Mouse (Mus musculus): ENCODE data around the gene Chat.
"Not testable (repeated sequence)": the region's sequence is repeated elsewhere in the genome, so short reads cannot be mapped to it uniquely, and the experiment has no call there.

Gene Chat

DNA sequence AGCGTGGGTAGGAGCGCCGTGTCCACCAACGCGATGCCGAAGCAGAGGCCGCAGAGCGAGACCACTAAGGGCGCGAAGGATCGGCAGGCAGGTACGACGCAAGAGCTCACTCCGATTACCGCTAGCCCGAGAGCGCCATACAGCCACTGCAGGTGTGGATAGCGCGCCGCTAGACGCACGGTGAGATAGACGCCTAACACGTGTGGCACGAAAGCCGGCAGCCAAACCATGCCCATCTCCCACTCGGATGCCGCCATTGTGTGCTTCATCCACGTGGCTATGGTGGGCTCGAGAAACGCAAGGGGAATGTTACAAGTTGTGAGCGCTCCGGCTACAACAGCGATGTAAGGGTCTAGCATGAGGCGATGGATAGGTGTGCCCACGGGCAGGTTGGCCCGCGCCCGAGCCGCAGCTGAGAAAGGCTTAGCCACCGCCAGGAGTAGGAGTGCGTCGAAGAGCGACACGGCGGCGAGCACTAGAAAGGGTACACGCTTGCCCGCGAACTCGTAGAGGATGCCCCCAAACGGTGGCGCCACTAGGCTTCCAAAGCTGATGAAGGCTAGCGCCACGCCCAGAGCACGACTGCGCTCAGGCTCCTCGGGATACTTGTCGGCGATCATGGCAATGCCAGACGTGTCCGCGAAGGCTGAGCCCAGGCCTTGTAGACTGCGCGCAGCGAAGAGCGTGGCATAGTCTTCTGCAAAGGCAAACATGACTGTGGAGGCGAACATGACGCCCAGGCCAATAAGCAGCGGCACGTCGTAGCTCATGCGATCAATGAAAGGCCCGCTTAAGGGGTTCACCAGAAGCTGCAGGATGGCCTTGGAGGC lies 2.4 kb downstream of the Chat start:
- ATAC-seq (ENCODE audit: insufficient number of reproducible peaks, low FRiP score, low TSS enrichment): no peak

DNA sequence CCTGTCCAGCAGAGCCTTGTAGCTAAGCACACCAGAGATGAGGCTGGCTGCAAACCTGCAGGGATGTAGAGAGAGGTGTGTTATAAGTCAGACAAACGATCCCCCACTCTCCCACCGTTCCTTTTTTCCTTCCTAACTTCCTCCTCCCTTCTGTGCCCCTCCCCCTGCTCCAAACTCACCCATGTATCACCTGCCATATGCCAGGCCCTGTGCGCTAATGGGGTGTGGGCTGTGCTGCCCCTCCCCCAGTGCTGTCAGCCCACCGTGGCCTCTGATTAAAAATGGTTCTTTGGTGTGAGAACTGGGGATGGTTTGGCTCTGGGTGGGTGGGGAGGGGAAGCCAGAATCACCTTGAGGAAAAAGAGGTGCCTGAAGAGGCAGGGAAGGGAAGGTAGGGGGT lies 13.2 kb downstream of the Chat start:
- no peak for ATAC-seq (ENCODE audit: insufficient number of reproducible peaks, low FRiP score, low TSS enrichment)

- no peak for ATAC-seq (ENCODE audit: insufficient number of reproducible peaks, low FRiP score, low TSS enrichment)
Observed at GRCm38 (mm10) chr14:32446989-32447388, 18.8 kb downstream of the Chat start.

GRCm38 (mm10) chr14:32443446-32443845 lies 22.3 kb downstream of the Chat start:
- no peak for ATAC-seq (ENCODE audit: insufficient number of reproducible peaks, low FRiP score, low TSS enrichment)

DNA sequence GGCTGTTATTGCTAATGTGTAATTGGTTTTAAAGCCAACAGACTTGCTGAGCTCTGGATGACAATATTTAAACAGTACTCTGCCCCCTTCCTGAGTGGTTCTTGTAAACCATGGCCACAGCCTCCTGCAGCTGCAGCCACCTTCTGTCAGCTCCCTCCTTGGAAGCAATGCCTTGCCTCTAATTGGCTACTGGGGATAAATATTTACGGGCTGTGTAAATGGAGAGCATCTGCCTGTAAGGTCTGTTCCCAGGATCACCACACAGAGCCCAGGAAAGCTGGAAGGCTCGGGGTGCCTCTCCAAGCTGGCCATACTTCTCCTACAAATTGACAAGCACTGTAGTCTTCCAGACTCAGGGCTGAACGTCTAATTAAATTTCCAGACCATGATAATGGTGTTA lies 26.0 kb downstream of the Chat start:
- no peak for ATAC-seq (ENCODE audit: insufficient number of reproducible peaks, low FRiP score, low TSS enrichment)

GRCm38 (mm10) chr14:32439316-32439715 lies 26.5 kb downstream of the Chat start:
- ATAC-seq (ENCODE audit: insufficient number of reproducible peaks, low FRiP score, low TSS enrichment): no peak

DNA sequence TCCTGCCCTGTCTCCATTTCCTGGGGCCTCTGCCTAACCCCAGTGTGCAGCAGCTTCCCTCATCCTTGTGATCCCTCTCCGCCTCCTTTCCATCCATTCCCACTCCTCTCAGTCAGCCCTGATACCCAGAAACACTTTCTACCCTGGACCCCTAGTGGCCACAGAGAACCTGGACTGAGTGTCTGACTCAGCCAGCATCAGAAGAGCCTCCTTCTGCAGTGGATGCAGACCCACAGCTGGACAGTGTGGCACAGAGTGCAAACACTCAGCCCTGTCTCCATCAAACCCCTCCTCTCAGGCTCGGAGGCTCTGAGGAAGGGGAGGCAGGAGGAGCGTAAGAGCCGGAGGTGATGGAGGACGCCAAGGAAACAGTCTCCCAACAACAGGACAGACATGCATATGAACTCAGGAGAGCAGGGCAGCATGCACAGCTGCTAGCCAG lies 28.4 kb downstream of the Chat start:
- no peak for ATAC-seq (ENCODE audit: insufficient number of reproducible peaks, low FRiP score, low TSS enrichment)

- no peak for ATAC-seq (ENCODE audit: insufficient number of reproducible peaks, low FRiP score, low TSS enrichment)
Observed at GRCm38 (mm10) chr14:32429030-32429602, 36.7 kb downstream of the Chat start.

DNA sequence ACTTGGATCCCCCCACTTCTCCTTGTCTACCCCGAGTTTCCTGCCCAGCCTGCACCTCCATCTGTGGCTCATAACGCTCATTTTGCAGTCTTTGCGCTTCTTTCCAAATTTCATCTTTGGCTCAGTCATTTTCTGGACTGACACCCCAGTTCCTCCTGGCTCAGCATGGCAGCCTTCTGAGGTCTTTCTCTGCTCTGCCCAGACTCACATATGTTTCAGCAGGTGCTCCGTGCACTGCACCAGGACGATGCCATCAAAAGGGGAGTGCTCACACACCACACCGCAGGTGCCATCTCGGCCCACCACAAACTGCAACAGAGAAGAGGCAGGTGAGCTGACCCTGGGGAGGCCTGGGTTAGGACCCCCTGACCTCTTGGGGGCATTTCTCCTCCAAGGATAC lies 41.8 kb downstream of the Chat start:
- peak; percentile 65; the same call in 1 of the 2 replicates for ATAC-seq (ENCODE audit: insufficient number of reproducible peaks, low FRiP score, low TSS enrichment)

DNA sequence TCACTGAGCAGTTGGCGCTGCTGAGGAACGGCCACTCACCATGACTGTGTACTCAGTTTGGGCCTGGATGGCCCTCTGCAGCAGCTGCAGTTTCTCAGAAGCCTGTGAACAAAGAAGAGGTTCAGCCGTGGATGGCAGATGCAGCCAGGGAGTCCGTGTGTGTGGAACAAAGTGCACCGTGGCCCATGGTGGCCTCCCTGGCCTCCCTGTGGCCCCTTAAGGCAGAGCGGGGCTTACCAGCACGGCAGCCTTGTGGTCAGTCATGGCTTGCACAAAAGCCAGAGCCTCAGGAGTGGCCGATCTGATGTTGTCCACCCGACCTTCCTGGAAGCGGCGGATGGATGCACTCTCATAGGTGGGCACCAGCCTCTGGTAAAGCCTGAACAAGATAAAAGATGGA lies 47.0 kb downstream of the Chat start:
- no peak for ATAC-seq (ENCODE audit: insufficient number of reproducible peaks, low FRiP score, low TSS enrichment)

- no peak for ATAC-seq (ENCODE audit: insufficient number of reproducible peaks, low FRiP score, low TSS enrichment)
Observed at GRCm38 (mm10) chr14:32412075-32412474, 53.7 kb downstream of the Chat start.

DNA sequence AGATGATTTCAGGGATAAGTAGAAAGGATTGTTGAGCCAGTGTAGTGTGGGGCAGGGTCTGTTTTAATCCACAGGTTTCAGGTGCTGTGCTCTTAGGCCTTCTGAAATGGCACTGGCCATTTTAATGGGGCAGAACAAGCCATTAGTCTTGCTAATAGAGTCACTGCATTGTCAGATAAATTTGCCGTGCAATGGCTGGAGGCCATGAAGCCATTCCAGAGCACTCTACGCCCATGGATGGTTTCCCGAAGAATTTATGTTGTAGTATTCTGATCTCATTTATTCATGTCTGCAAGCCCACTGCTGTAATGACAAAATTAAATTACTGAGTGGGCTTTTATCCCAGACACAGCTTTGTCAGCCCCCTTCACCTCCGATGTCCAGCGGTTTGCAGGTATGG lies 55.7 kb downstream of the Chat start:
- ATAC-seq (ENCODE audit: insufficient number of reproducible peaks, low FRiP score, low TSS enrichment): no peak

DNA sequence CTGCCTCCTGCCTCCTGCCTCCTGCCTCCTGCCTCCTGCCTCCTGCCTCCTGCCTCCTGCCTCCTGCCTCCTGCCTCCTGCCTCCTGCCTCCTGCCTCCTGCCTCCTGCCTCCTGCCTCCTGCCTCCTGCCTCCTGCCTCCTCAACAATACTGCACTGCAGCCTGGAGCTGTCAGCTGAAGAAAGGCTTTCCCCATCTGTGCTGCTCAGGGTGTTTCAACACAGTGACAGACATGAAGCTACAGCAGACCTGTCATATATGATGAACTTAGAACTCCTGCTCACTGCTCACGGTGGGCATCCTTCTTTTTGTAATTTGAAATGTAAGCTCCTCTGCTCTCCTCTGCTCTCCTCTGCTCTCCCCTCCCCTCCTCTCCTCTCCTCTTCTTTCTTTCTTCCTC lies 60.4 kb downstream of the Chat start:
- not testable (repeated sequence) for ATAC-seq (ENCODE audit: insufficient number of reproducible peaks, low FRiP score, low TSS enrichment)

DNA sequence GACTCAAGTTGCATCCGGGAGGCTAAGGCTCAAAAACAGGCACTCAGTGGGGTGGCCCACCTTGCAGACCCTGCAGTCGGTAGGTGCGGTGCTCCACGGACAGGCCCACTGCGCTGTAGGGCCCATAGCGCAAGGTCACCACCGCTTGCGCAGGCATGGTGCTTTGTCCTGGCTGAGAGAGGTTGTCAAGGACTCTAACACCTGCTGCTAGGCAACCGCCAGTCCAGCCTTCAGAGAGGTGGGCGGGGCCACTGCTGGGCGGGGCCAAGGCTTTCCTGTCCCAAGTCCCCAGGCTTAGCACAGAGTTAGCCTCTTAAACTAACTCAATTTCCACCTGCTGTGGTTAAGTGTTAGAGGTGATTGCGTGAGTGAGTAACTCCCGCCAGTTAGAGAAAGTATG lies 77.6 kb downstream of the Chat start, which contains the start of gene 1700024G13Rik:
TSS of gene 1700024G13Rik (minus strand) at position 196 of the 400 bp plus-strand sequence.
- ATAC-seq (ENCODE audit: insufficient number of reproducible peaks, low FRiP score, low TSS enrichment): no peak

GRCm38 (mm10) chr14:32381619-32382018 lies 84.2 kb downstream of the Chat start:
- no peak for ATAC-seq (ENCODE audit: insufficient number of reproducible peaks, low FRiP score, low TSS enrichment)

- no peak for ATAC-seq (ENCODE audit: insufficient number of reproducible peaks, low FRiP score, low TSS enrichment)
Observed at GRCm38 (mm10) chr14:32381066-32381465, 84.7 kb downstream of the Chat start.

DNA sequence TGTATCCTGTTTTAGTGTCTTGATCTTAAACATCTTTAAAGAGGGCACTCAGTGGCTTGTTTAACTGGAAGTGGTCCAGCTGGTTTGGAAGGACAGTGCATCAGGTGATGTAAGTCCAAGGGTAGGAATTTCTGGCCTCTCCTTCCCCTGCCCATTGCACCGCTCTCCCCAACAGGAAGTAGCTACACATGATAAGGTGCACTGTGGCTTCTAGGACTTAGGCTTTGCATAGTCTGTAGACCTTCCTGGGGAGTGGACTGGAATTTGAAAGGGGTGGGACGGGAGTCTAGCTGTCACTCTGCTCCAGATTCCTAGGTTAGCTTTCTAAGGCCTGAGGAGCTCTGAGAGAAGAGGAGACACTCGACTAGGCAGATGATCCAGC lies 85.7 kb downstream of the Chat start:
- no peak for ATAC-seq (ENCODE audit: insufficient number of reproducible peaks, low FRiP score, low TSS enrichment)

DNA sequence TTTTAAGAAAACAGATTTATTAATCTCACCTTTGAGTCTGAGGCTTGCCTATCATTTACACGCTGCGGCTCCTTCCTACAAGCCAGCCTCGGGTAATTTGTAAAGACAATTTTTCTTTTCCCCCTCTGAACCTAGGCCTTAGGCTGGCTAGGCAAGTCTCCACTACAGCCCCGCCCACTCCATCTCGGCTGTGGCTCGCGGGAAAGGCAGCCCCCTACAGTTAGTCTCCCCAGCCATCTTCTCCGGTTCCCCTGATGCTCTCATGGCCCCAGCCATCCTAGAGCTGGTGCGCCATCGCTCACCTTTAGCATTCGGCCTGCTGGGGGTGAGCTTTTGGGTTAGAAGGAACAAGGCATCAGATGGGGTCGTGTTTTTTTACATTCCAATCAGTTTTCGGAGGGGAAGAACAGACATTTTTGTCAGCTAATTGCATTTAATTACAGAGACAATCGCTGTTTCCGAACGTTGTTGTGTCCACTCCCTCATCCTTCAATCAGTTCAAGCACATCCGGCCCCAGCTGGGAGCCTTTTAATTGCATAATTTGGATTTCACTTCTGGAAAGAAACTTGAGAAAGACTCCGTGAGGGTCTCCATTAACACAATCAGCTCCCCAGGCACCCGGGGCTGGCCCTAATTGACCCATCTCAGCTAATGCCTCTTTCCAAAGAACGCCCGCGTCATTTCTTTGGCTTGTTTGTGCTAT lies 86.2 kb downstream of the Chat start:
- ATAC-seq (ENCODE audit: insufficient number of reproducible peaks, low FRiP score, low TSS enrichment): no peak

- no peak for ATAC-seq (ENCODE audit: insufficient number of reproducible peaks, low FRiP score, low TSS enrichment)
Observed at GRCm38 (mm10) chr14:32372510-32372909, 93.3 kb downstream of the Chat start.

- no peak for ATAC-seq (ENCODE audit: insufficient number of reproducible peaks, low FRiP score, low TSS enrichment)
Observed at GRCm38 (mm10) chr14:32369756-32370155, 96.0 kb downstream of the Chat start.

DNA sequence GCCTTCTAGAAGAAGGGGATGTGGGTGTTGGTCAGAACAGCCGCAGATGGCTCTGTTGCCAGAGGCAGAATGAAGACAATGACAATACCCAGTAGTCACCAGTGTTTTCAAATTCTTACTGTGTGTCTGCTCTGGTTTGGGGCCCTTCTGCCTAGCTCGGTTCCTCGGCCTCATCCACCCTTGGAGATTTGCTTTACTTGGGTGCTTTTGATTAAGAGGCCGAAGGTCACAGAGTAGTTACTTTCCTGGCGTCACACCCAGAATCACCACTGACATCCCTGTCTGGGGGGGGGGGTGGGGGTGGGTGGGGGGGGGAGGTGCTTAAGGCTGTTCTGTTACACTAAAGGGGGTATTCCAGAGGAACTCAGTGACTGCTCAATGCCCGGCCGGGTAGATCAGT lies 101.4 kb downstream of the Chat start:
- no peak for ATAC-seq (ENCODE audit: insufficient number of reproducible peaks, low FRiP score, low TSS enrichment)
